Mouse (Mus musculus) embryonic facial prominence, embryonic 12.5 days (tissue): ENCODE measurements around the gene Meltf. TPM values are rescaled to one million over a fixed set of nuclear protein-coding genes. Genes with fewer than 3 reads are reported as not detected.

Experiments
- polyA plus RNA-seq: library from polyadenylated mRNA; unstranded; fragments of >200 nt; fragmentation: Nextera tagmentation; extraction: Ambion mirVana; gene quantifications from 2 replicates; pipeline ENCODE4 v1.2.1, GENCODE M21; 2016

The Meltf gene
- polyA plus RNA-seq, 1 experiment from 2014 or later: 0.28 TPM

Other genes with a start within 250 kb of the Meltf start
- gene Dlg1, start 215.4 kb upstream of the Meltf start, polyA plus RNA-seq: 39.1 and 43.5 TPM in 2 replicates
- 1.1 and 1.6 TPM in 2 replicates for gene Pigz, start 55.0 kb downstream of the Meltf start, polyA plus RNA-seq
- 85.2 and 93.3 TPM in 2 replicates for gene 0610012G03Rik, start 69.7 kb downstream of the Meltf start, polyA plus RNA-seq
- gene Ncbp2, start 69.7 kb downstream of the Meltf start, polyA plus RNA-seq: 146 and 150 TPM in 2 replicates
- 22.2 and 23.1 TPM in 2 replicates for gene Senp5, start 124.5 kb downstream of the Meltf start, polyA plus RNA-seq
- gene Pak2, start 200.5 kb downstream of the Meltf start, polyA plus RNA-seq: 39.1 and 39.2 TPM in 2 replicates
- gene Pigx, start 220.9 kb downstream of the Meltf start, polyA plus RNA-seq: 138 and 141 TPM in 2 replicates
- 29.7 and 32.7 TPM in 2 replicates for gene Cep19, start 221.0 kb downstream of the Meltf start, polyA plus RNA-seq